Mouse (Mus musculus): Measurements from ENCODE around the gene Rrp12. TPM values are rescaled to one million over a fixed set of nuclear protein-coding genes. Genes with fewer than 3 reads are reported as not detected.

Gene Rrp12
- polyA plus RNA-seq, 1 experiment from 2014 or later: 4.7 TPM

- no peak overlapping the region for H3K4me3 ChIP-seq (ENCODE audit: low read depth, low read length)
- no peak overlapping the region for H3K9ac ChIP-seq (ENCODE audit: low read depth, low read length)
- 86% methylated on average over 4 of the region's 4 CpGs for whole genome bisulfite sequencing
- ATAC-seq: no peak
- H3K27me3 ChIP-seq (replicated peaks; ENCODE audit: control insufficient read depth, insufficient read depth, low read length): no peaks in the 10 kb centered on the region
- TF ChIP-seq CTCF (IDR thresholded peaks at IDR 0.05; ENCODE audit: low read depth): no peak
- H3K4me2 ChIP-seq (replicated peaks; ENCODE audit: low read depth): no peak overlapping the region
- no peaks in the 10 kb centered on the region for H3K4me1 ChIP-seq (replicated peaks; ENCODE audit: control insufficient read depth, insufficient read depth, low read length)
- H3K9me3 ChIP-seq (ENCODE audit: control insufficient read depth): no peaks in the 10 kb centered on the region
- H3K36me3 ChIP-seq (ENCODE audit: control insufficient read depth, insufficient read depth): no peaks in the 10 kb centered on the region
- no peak overlapping the region for H3K27ac ChIP-seq (ENCODE audit: low read depth, low read length)
Observed at GRCm38 (mm10) chr19:41818749-41819148, 77.2 kb downstream of the Rrp12 start.

GRCm38 (mm10) chr19:41817325-41817724, 78.6 kb downstream of the Rrp12 start:
- Histone ChIP-seq H3K27me3 (replicated peaks; ENCODE audit: control insufficient read depth, insufficient read depth, low read length) (no peaks in the 10 kb centered on the region), H3K4me3 (ENCODE audit: low read depth, low read length) (no peak overlapping the region), H3K4me1 (replicated peaks; ENCODE audit: control insufficient read depth, insufficient read depth, low read length) (no peaks in the 10 kb centered on the region), H3K4me2 (replicated peaks; ENCODE audit: low read depth) (no peak overlapping the region), H3K27ac (ENCODE audit: low read depth, low read length) (no peak overlapping the region), H3K9ac (ENCODE audit: low read depth, low read length) (no peak overlapping the region), H3K36me3 (ENCODE audit: control insufficient read depth, insufficient read depth) (no peaks in the 10 kb centered on the region), H3K9me3 (ENCODE audit: control insufficient read depth) (no peaks in the 10 kb centered on the region)
- ATAC-seq: no peak
- 64% methylated on average over 10 of the region's 10 CpGs for WGBS
- no peak for TF ChIP-seq CTCF (IDR thresholded peaks at IDR 0.05; ENCODE audit: low read depth)

GRCm38 (mm10) chr19:41816915-41817314, 79.1 kb downstream of the Rrp12 start:
- Histone ChIP-seq H3K27me3 (replicated peaks; ENCODE audit: control insufficient read depth, insufficient read depth, low read length) (no peaks in the 10 kb centered on the region), H3K9me3 (ENCODE audit: control insufficient read depth) (no peaks in the 10 kb centered on the region), H3K9ac (ENCODE audit: low read depth, low read length) (no peak overlapping the region), H3K27ac (ENCODE audit: low read depth, low read length) (no peak overlapping the region), H3K4me2 (replicated peaks; ENCODE audit: low read depth) (no peak overlapping the region), H3K4me1 (replicated peaks; ENCODE audit: control insufficient read depth, insufficient read depth, low read length) (no peaks in the 10 kb centered on the region), H3K4me3 (ENCODE audit: low read depth, low read length) (no peak overlapping the region), H3K36me3 (ENCODE audit: control insufficient read depth, insufficient read depth) (no peaks in the 10 kb centered on the region)
- 56% methylated on average over 5 of the region's 5 CpGs for WGBS
- ATAC-seq: no peak
- TF ChIP-seq CTCF (IDR thresholded peaks at IDR 0.05; ENCODE audit: low read depth): no peak

GRCm38 (mm10) chr19:41816410-41816809, 79.6 kb downstream of the Rrp12 start:
- H3K4me2 ChIP-seq (replicated peaks; ENCODE audit: low read depth): no peak overlapping the region
- no peak overlapping the region for H3K9ac ChIP-seq (ENCODE audit: low read depth, low read length)
- ATAC-seq: peak; percentile 77
- no peaks in the 10 kb centered on the region for H3K36me3 ChIP-seq (ENCODE audit: control insufficient read depth, insufficient read depth)
- no peaks in the 10 kb centered on the region for H3K9me3 ChIP-seq (ENCODE audit: control insufficient read depth)
- H3K4me3 ChIP-seq (ENCODE audit: low read depth, low read length): no peak overlapping the region
- H3K27ac ChIP-seq (ENCODE audit: low read depth, low read length): no peak overlapping the region
- H3K4me1 ChIP-seq (replicated peaks; ENCODE audit: control insufficient read depth, insufficient read depth, low read length): no peaks in the 10 kb centered on the region
- no peak for TF ChIP-seq CTCF (IDR thresholded peaks at IDR 0.05; ENCODE audit: low read depth)
- 27% methylated on average over 5 of the region's 5 CpGs for WGBS
- no peaks in the 10 kb centered on the region for H3K27me3 ChIP-seq (replicated peaks; ENCODE audit: control insufficient read depth, insufficient read depth, low read length)

GRCm38 (mm10) chr19:41813374-41813773, 82.6 kb downstream of the Rrp12 start:
- Histone ChIP-seq H3K9ac (ENCODE audit: low read depth, low read length) (no peak overlapping the region), H3K4me2 (replicated peaks; ENCODE audit: low read depth) (no peak overlapping the region), H3K27ac (ENCODE audit: low read depth, low read length) (no peak overlapping the region), H3K27me3 (replicated peaks; ENCODE audit: control insufficient read depth, insufficient read depth, low read length) (no peaks in the 10 kb centered on the region), H3K36me3 (ENCODE audit: control insufficient read depth, insufficient read depth) (no peaks in the 10 kb centered on the region), H3K9me3 (ENCODE audit: control insufficient read depth) (no peaks in the 10 kb centered on the region), H3K4me1 (replicated peaks; ENCODE audit: control insufficient read depth, insufficient read depth, low read length) (no peaks in the 10 kb centered on the region), H3K4me3 (ENCODE audit: low read depth, low read length) (no peak overlapping the region)
- ATAC-seq: no peak
- WGBS: 92% methylated on average over 4 of the region's 4 CpGs
- TF ChIP-seq CTCF (IDR thresholded peaks at IDR 0.05; ENCODE audit: low read depth): no peak

Other genes with a start within 250 kb of the Rrp12 start
- gene Slit1, start 152.5 kb downstream of the Rrp12 start, polyA plus RNA-seq (2015; fragmentation: Nextera tagmentation; extraction: Ambion mirVana): 0.27 and 0.35 TPM in 2 replicates
- gene Arhgap19, start 94.1 kb downstream of the Rrp12 start, polyA plus RNA-seq (2015; fragmentation: Nextera tagmentation; extraction: Ambion mirVana): 3.5 TPM in 2 replicates
- gene Frat1, start 66.2 kb downstream of the Rrp12 start, polyA plus RNA-seq (2015; fragmentation: Nextera tagmentation; extraction: Ambion mirVana): 6.4 and 8.3 TPM in 2 replicates
- gene Frat2, start 48.0 kb downstream of the Rrp12 start, polyA plus RNA-seq (2015; fragmentation: Nextera tagmentation; extraction: Ambion mirVana): 3.8 and 4.5 TPM in 2 replicates
- 213 and 223 TPM in 2 replicates for gene Pgam1, start 15.8 kb upstream of the Rrp12 start, polyA plus RNA-seq (2015; fragmentation: Nextera tagmentation; extraction: Ambion mirVana)
- 32.3 and 33.3 TPM in 2 replicates for gene Exosc1, start 37.2 kb upstream of the Rrp12 start, polyA plus RNA-seq (2015; fragmentation: Nextera tagmentation; extraction: Ambion mirVana)
- 37.7 and 38.4 TPM in 2 replicates for gene Zdhhc16, start 37.3 kb upstream of the Rrp12 start, polyA plus RNA-seq (2015; fragmentation: Nextera tagmentation; extraction: Ambion mirVana)
- 9.6 and 14.1 TPM in 2 replicates for gene Mms19, start 85.0 kb upstream of the Rrp12 start, polyA plus RNA-seq (2015; fragmentation: Nextera tagmentation; extraction: Ambion mirVana)
- 12.0 and 12.5 TPM in 2 replicates for gene Ubtd1, start 85.6 kb upstream of the Rrp12 start, polyA plus RNA-seq (2015; fragmentation: Nextera tagmentation; extraction: Ambion mirVana)
- gene Ankrd2, start 139.8 kb upstream of the Rrp12 start, polyA plus RNA-seq (2015; fragmentation: Nextera tagmentation; extraction: Ambion mirVana): 0.42 TPM in 1 of 2 replicates, not detected in the other
- gene Hoga1, start 149.4 kb upstream of the Rrp12 start, polyA plus RNA-seq (2015; fragmentation: Nextera tagmentation; extraction: Ambion mirVana): 16.2 and 17.6 TPM in 2 replicates
- gene 4933411K16Rik, start 156.1 kb upstream of the Rrp12 start, polyA plus RNA-seq (2015; fragmentation: Nextera tagmentation; extraction: Ambion mirVana): 0.08 TPM in 1 of 2 replicates, not detected in the other
- gene Morn4, start 190.2 kb upstream of the Rrp12 start, polyA plus RNA-seq (2015; fragmentation: Nextera tagmentation; extraction: Ambion mirVana): 14.5 and 15.9 TPM in 2 replicates
- gene Pi4k2a, start 194.3 kb upstream of the Rrp12 start, polyA plus RNA-seq (2015; fragmentation: Nextera tagmentation; extraction: Ambion mirVana): 47.2 and 52.2 TPM in 2 replicates
- 39.8 and 40.5 TPM in 2 replicates for gene Avpi1, start 232.9 kb upstream of the Rrp12 start, polyA plus RNA-seq (2015; fragmentation: Nextera tagmentation; extraction: Ambion mirVana)

Measured in intestine, postnatal 0 days (tissue).